Mouse (Mus musculus): Measurements from ENCODE around the gene Plppr1. TPM values are rescaled to one million over a fixed set of nuclear protein-coding genes. Genes with fewer than 3 reads are reported as not detected.

The Plppr1 gene
- total RNA-seq, 1 experiment from 2014 or later = not detected

DNA sequence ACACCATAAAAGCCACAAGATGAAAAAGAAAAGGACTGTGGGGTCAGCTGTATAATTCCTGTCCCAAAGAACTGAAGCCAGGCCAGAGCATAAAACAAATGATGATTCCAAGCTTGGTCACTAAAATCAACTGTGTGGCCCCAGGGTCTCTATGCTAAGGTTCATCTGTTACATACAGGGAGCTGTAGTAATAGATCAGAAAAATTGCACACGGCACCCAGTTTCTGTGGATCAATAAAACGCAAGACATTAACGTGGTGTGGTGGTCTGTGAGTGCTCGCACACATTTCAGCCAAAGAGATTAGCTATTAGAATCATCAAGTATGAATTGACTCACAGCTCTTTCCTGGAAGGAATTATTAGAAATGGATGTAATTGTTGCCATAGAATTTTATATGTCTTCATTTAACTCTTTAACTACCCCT lies 43.7 kb downstream of the Plppr1 start:
- no peak for ATAC-seq (replicated peaks in 1 of 2; ENCODE audit: insufficient read depth in 1 of 2, low FRiP score in 2 of 2, low TSS enrichment in 1 of 2, low read depth in 1 of 2, poor library complexity in 2 of 2, severe bottlenecking in 2 of 2)

DNA sequence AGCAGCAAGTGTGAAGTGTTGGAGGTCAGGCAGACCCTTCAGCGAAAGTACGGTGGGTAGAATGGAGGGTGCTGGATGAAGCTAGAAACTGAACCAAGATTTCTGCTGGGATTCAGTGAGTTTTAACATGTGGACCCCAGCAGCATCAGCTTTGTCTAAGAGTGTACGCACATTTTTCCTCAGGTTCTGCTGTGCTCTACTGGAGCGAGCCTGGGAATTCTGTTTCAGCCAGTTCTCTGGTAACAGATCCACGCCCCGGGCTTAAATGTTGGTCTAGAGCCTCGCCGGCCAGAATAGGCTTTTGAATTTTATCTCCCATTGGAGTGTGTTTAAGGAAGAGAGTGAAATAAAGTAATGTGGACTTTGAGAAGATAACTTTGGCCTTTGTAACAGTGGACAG lies 45.8 kb downstream of the Plppr1 start:
- no peak for ATAC-seq (replicated peaks in 1 of 2; ENCODE audit: insufficient read depth in 1 of 2, low FRiP score in 2 of 2, low TSS enrichment in 1 of 2, low read depth in 1 of 2, poor library complexity in 2 of 2, severe bottlenecking in 2 of 2)

DNA sequence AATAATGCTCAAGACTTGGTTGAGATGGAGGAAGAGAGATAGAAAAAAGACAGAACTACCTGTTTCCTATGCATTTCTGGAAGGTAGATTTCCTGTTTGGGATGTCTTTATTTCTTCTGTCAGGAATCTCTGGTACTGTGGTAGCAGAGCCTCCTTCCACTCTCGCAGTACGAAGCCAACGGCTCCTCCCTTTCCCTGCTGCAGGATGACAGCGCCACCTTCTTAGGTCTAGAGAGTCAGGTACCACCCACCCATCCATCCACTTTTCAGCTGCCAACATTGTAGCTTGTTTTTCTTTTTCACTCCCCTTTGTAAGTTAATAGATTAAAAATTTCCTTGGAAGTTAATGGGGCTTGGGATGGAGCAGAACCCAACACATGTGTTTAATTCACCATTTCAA lies 48.8 kb downstream of the Plppr1 start:
- ATAC-seq (replicated peaks in 1 of 2; ENCODE audit: insufficient read depth in 1 of 2, low FRiP score in 2 of 2, low TSS enrichment in 1 of 2, low read depth in 1 of 2, poor library complexity in 2 of 2, severe bottlenecking in 2 of 2) = no peak

DNA sequence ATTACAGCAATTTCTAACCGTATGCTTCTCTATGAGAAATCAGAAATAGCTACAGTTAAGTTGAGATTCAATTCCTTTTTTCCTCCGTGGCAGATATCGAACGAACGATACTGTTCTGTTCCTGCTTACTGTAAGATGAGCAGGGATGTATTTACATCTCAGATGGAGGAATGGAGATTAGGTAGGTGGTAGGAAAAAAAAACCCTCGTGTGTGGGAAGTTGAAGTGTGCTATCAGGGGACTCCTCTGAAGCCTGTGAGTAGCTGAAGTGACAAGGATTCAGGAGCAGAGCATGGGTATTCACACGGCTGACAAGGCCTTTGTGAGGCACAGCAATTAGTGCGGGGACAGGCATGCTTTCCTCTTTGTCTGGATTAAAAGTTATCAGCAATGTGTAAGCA lies 49.3 kb downstream of the Plppr1 start:
- ATAC-seq (replicated peaks in 1 of 2; ENCODE audit: insufficient read depth in 1 of 2, low FRiP score in 2 of 2, low TSS enrichment in 1 of 2, low read depth in 1 of 2, poor library complexity in 2 of 2, severe bottlenecking in 2 of 2) = no peak

DNA sequence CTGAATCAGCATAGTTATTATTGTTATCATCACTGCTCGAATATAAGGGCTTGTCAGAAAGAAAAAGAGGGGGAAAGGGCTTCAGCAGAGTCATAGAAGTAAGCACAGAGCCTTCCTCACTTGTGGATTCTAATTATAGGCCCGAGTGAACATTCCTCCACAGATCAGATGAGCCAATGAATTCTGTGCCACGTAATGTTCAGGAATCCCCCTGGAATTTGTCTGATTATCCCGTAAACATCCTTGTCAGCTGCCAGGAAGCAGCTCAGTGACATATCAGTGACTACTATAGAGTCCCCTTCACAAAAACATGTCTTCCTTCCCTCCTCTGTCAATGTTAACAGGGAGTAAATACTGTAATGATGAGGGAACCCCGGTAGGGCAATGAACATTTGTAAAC lies 50.9 kb downstream of the Plppr1 start:
- ATAC-seq (replicated peaks in 1 of 2; ENCODE audit: insufficient read depth in 1 of 2, low FRiP score in 2 of 2, low TSS enrichment in 1 of 2, low read depth in 1 of 2, poor library complexity in 2 of 2, severe bottlenecking in 2 of 2) = no peak

DNA sequence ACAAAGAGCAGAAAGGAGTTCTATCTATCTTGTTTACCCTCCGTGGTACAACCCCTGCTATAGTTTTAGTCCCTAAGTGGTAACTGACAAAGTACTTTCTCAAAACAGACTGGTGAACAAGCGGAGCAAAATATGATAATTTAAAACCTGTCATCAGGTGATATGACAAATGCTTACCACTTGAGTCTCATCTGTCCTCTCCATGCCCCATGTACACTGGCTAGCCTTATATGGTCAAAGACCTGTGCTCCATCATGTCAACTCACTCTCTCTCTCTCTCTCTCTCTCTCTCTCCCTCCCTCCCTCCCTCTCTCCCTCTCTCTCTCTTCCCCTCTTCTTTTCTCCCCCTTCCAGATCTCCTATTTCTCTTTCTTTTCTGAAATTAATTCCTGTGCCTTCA lies 59.8 kb downstream of the Plppr1 start:
- no peak for ATAC-seq (replicated peaks in 1 of 2; ENCODE audit: insufficient read depth in 1 of 2, low FRiP score in 2 of 2, low TSS enrichment in 1 of 2, low read depth in 1 of 2, poor library complexity in 2 of 2, severe bottlenecking in 2 of 2)

DNA sequence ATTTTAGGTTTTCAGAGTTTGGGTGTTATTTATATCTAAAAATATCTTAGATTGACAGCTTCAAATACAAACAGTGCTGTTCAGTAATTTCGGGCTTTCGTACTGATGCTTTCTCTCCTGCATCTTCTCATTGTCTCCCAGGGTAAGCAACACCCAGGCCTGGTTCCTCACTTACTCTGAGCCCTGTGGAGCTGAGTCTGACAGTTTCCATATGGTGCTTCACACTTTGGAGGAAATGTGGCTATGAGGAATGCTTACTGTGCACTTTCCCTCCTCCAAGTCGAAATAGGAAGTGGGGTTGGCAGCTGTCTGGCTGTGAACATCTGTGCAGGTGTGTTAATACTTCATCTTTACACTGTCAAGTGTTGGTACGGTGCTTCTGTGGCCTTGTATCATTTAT lies 85.7 kb downstream of the Plppr1 start:
- ATAC-seq (replicated peaks in 1 of 2; ENCODE audit: insufficient read depth in 1 of 2, low FRiP score in 2 of 2, low TSS enrichment in 1 of 2, low read depth in 1 of 2, poor library complexity in 2 of 2, severe bottlenecking in 2 of 2) = no peak

DNA sequence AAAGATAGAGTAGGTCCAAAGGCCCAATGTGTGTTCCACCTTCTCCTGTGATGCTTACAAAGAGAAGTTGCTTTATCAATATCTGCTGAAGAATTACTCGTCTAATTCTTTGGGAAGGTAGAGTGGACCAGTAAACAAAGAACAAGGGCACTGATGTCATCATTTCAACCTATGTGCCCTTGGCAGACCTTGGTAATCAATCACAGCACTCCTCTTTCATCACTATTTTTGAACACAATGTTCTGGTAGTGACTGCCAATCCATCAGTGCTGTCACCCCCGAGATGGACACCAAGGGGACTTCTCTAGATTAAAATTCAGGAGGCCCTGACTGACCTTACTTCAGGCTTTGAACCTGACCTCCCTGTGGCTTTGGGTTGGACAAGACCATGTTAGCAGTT lies 89.7 kb downstream of the Plppr1 start:
- ATAC-seq (replicated peaks in 1 of 2; ENCODE audit: insufficient read depth in 1 of 2, low FRiP score in 2 of 2, low TSS enrichment in 1 of 2, low read depth in 1 of 2, poor library complexity in 2 of 2, severe bottlenecking in 2 of 2) = no peak

- ATAC-seq (replicated peaks in 1 of 2; ENCODE audit: insufficient read depth in 1 of 2, low FRiP score in 2 of 2, low TSS enrichment in 1 of 2, low read depth in 1 of 2, poor library complexity in 2 of 2, severe bottlenecking in 2 of 2) = no peak
These were observed 90.2 kb downstream of the Plppr1 start for GRCm38 (mm10) chr4:49149251-49149650.

GRCm38 (mm10) chr4:49153849-49154248 lies 94.8 kb downstream of the Plppr1 start:
- ATAC-seq (replicated peaks in 1 of 2; ENCODE audit: insufficient read depth in 1 of 2, low FRiP score in 2 of 2, low TSS enrichment in 1 of 2, low read depth in 1 of 2, poor library complexity in 2 of 2, severe bottlenecking in 2 of 2) = peak; percentile 94 to 99

- no peak for ATAC-seq (replicated peaks in 1 of 2; ENCODE audit: insufficient read depth in 1 of 2, low FRiP score in 2 of 2, low TSS enrichment in 1 of 2, low read depth in 1 of 2, poor library complexity in 2 of 2, severe bottlenecking in 2 of 2)
These were observed 97.7 kb downstream of the Plppr1 start for GRCm38 (mm10) chr4:49156781-49157180.

GRCm38 (mm10) chr4:49163285-49163684 lies 104.2 kb downstream of the Plppr1 start:
- no peak for ATAC-seq (replicated peaks in 1 of 2; ENCODE audit: insufficient read depth in 1 of 2, low FRiP score in 2 of 2, low TSS enrichment in 1 of 2, low read depth in 1 of 2, poor library complexity in 2 of 2, severe bottlenecking in 2 of 2)

GRCm38 (mm10) chr4:49166391-49166790 lies 107.3 kb downstream of the Plppr1 start:
- no peak for ATAC-seq (replicated peaks in 1 of 2; ENCODE audit: insufficient read depth in 1 of 2, low FRiP score in 2 of 2, low TSS enrichment in 1 of 2, low read depth in 1 of 2, poor library complexity in 2 of 2, severe bottlenecking in 2 of 2)

- ATAC-seq (replicated peaks in 1 of 2; ENCODE audit: insufficient read depth in 1 of 2, low FRiP score in 2 of 2, low TSS enrichment in 1 of 2, low read depth in 1 of 2, poor library complexity in 2 of 2, severe bottlenecking in 2 of 2) = no peak
These were observed 108.0 kb downstream of the Plppr1 start for GRCm38 (mm10) chr4:49167030-49167429.

GRCm38 (mm10) chr4:49169498-49169897 lies 110.4 kb downstream of the Plppr1 start:
- no peak for ATAC-seq (replicated peaks in 1 of 2; ENCODE audit: insufficient read depth in 1 of 2, low FRiP score in 2 of 2, low TSS enrichment in 1 of 2, low read depth in 1 of 2, poor library complexity in 2 of 2, severe bottlenecking in 2 of 2)

DNA sequence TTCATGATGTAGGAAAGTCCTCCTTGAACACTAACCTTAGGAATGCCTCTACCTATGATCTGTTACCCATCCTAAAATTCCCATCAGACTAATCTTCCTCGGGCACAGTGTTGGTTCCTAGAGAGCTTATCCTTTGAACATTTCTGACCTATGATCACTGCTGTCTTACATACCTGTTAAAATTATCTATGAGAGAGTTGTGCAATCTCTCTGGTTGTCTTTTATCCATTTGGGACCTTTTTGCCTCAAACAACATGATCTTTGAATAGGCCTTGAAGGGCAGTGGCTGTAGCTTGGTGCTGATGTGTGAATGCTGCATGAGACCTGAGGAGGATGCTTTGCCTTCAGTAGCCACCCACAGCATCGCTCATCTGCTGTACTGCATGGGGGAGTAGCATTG lies 119.0 kb downstream of the Plppr1 start:
- no peak for ATAC-seq (replicated peaks in 1 of 2; ENCODE audit: insufficient read depth in 1 of 2, low FRiP score in 2 of 2, low TSS enrichment in 1 of 2, low read depth in 1 of 2, poor library complexity in 2 of 2, severe bottlenecking in 2 of 2)

DNA sequence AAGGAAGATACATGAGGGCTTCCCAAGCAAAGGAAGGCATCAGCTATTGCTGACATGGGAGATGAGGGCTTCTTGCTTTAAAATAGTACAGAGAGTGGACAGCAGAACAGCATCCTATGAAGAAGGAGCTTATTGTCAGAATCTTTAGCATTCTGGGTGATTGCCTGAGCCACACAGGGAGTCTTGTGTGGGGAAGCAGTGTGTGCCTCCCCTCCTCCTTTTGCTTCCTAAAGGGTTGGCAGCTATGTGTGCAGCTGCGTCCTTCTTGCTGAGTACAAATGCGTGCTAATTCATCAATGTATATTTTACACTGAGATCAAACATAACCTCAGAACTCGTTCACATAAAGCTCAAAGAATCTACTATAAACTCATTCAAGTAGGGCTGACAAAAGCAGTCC lies 119.8 kb downstream of the Plppr1 start:
- ATAC-seq (replicated peaks in 1 of 2; ENCODE audit: insufficient read depth in 1 of 2, low FRiP score in 2 of 2, low TSS enrichment in 1 of 2, low read depth in 1 of 2, poor library complexity in 2 of 2, severe bottlenecking in 2 of 2) = no peak

GRCm38 (mm10) chr4:49179471-49180181 lies 120.6 kb downstream of the Plppr1 start:
- ATAC-seq (replicated peaks in 1 of 2; ENCODE audit: insufficient read depth in 1 of 2, low FRiP score in 2 of 2, low TSS enrichment in 1 of 2, low read depth in 1 of 2, poor library complexity in 2 of 2, severe bottlenecking in 2 of 2) = no peak

GRCm38 (mm10) chr4:49189991-49190526 lies 131.0 kb downstream of the Plppr1 start:
- no peak for ATAC-seq (replicated peaks in 1 of 2; ENCODE audit: insufficient read depth in 1 of 2, low FRiP score in 2 of 2, low TSS enrichment in 1 of 2, low read depth in 1 of 2, poor library complexity in 2 of 2, severe bottlenecking in 2 of 2)

Data from hematopoietic stem cell, adult 5-6 weeks (primary cell).